Mouse (Mus musculus): ENCODE results near the gene Kif6. TPM values are rescaled to one million over a fixed set of nuclear protein-coding genes. Genes with fewer than 3 reads are reported as not detected.

Kif6 gene
- polyA plus RNA-seq, 1 experiment from 2014 or later: 3.1 TPM

GRCm38 (mm10) chr17:49672421-49672820, 57.5 kb downstream of the Kif6 start:
- Histone ChIP-seq H3K36me3 (ENCODE audit: control insufficient read depth, insufficient read depth, low read length) (no peaks in the 10 kb centered on the region), H3K9ac (ENCODE audit: low read length) (no peak overlapping the region), H3K4me1 (replicated peaks; ENCODE audit: control insufficient read depth, insufficient read depth, low read length) (no peaks in the 10 kb centered on the region), H3K9me3 (ENCODE audit: control insufficient read depth, low read length) (no peaks in the 10 kb centered on the region), H3K4me3 (ENCODE audit: low read depth, low read length) (no peak overlapping the region), H3K4me2 (ENCODE audit: low read depth, low read length, severe bottlenecking) (no peak overlapping the region), H3K27me3 (ENCODE audit: control insufficient read depth, insufficient read depth, low read length) (no peaks in the 10 kb centered on the region), H3K27ac (ENCODE audit: low read depth, low read length) (no peak overlapping the region)
- DNase-seq (ENCODE audit: low spot score): no peak
- 91% methylated on average over 5 of the region's 5 CpGs for WGBS
- ATAC-seq (replicated peaks; ENCODE audit: low FRiP score): no peak

- Histone ChIP-seq H3K9ac (ENCODE audit: low read length) (no peak overlapping the region), H3K9me3 (ENCODE audit: control insufficient read depth, low read length) (no peaks in the 10 kb centered on the region), H3K4me1 (replicated peaks; ENCODE audit: control insufficient read depth, insufficient read depth, low read length) (no peaks in the 10 kb centered on the region), H3K4me2 (ENCODE audit: low read depth, low read length, severe bottlenecking) (no peak overlapping the region), H3K36me3 (ENCODE audit: control insufficient read depth, insufficient read depth, low read length) (no peaks in the 10 kb centered on the region), H3K27ac (ENCODE audit: low read depth, low read length) (no peak overlapping the region), H3K27me3 (ENCODE audit: control insufficient read depth, insufficient read depth, low read length) (no peaks in the 10 kb centered on the region), H3K4me3 (ENCODE audit: low read depth, low read length) (no peak overlapping the region)
- 87% methylated on average over 4 of the region's 4 CpGs for WGBS
- no peak for ATAC-seq (replicated peaks; ENCODE audit: low FRiP score)
- DNase-seq (ENCODE audit: low spot score): no peak
Measured at GRCm38 (mm10) chr17:49675629-49676028, 60.7 kb downstream of the Kif6 start.

- no peak overlapping the region for H3K27ac ChIP-seq (ENCODE audit: low read depth, low read length)
- H3K9me3 ChIP-seq (ENCODE audit: control insufficient read depth, low read length): no peaks in the 10 kb centered on the region
- no peaks in the 10 kb centered on the region for H3K27me3 ChIP-seq (ENCODE audit: control insufficient read depth, insufficient read depth, low read length)
- DNase-seq (ENCODE audit: low spot score): no peak
- ATAC-seq (replicated peaks; ENCODE audit: low FRiP score): no peak
- H3K4me3 ChIP-seq (ENCODE audit: low read depth, low read length): no peak overlapping the region
- no peaks in the 10 kb centered on the region for H3K36me3 ChIP-seq (ENCODE audit: control insufficient read depth, insufficient read depth, low read length)
- no peak overlapping the region for H3K4me2 ChIP-seq (ENCODE audit: low read depth, low read length, severe bottlenecking)
- 40% methylated on average over 8 of the region's 8 CpGs for WGBS
- no peaks in the 10 kb centered on the region for H3K4me1 ChIP-seq (replicated peaks; ENCODE audit: control insufficient read depth, insufficient read depth, low read length)
- no peak overlapping the region for H3K9ac ChIP-seq (ENCODE audit: low read length)
Measured at GRCm38 (mm10) chr17:49681410-49681809, 66.5 kb downstream of the Kif6 start.

GRCm38 (mm10) chr17:49684146-49684545, 69.2 kb downstream of the Kif6 start:
- Histone ChIP-seq H3K4me2 (ENCODE audit: low read depth, low read length, severe bottlenecking) (no peak overlapping the region), H3K4me3 (ENCODE audit: low read depth, low read length) (no peak overlapping the region), H3K4me1 (replicated peaks; ENCODE audit: control insufficient read depth, insufficient read depth, low read length) (no peaks in the 10 kb centered on the region), H3K27ac (ENCODE audit: low read depth, low read length) (no peak overlapping the region), H3K9ac (ENCODE audit: low read length) (no peak overlapping the region), H3K27me3 (ENCODE audit: control insufficient read depth, insufficient read depth, low read length) (no peaks in the 10 kb centered on the region), H3K36me3 (ENCODE audit: control insufficient read depth, insufficient read depth, low read length) (no peaks in the 10 kb centered on the region), H3K9me3 (ENCODE audit: control insufficient read depth, low read length) (no peaks in the 10 kb centered on the region)
- 20% methylated on average over 2 of the region's 2 CpGs for WGBS
- ATAC-seq (replicated peaks; ENCODE audit: low FRiP score) (no peak), DNase-seq (ENCODE audit: low spot score) (no peak)

GRCm38 (mm10) chr17:49690607-49691454, 75.9 kb downstream of the Kif6 start:
- no peak for ATAC-seq (replicated peaks; ENCODE audit: low FRiP score)

GRCm38 (mm10) chr17:49691455-49691805, 76.5 kb downstream of the Kif6 start:
- no peaks in the 10 kb centered on the region for H3K9me3 ChIP-seq (ENCODE audit: control insufficient read depth, low read length)
- DNase-seq (ENCODE audit: low spot score): no peak
- H3K4me2 ChIP-seq (ENCODE audit: low read depth, low read length, severe bottlenecking): no peak overlapping the region
- no peaks in the 10 kb centered on the region for H3K27me3 ChIP-seq (ENCODE audit: control insufficient read depth, insufficient read depth, low read length)
- no peak for ATAC-seq (replicated peaks; ENCODE audit: low FRiP score)
- no peak overlapping the region for H3K4me3 ChIP-seq (ENCODE audit: low read depth, low read length)
- H3K36me3 ChIP-seq (ENCODE audit: control insufficient read depth, insufficient read depth, low read length): no peaks in the 10 kb centered on the region
- WGBS: 81% methylated on average over 9 of the region's 9 CpGs
- no peak overlapping the region for H3K27ac ChIP-seq (ENCODE audit: low read depth, low read length)
- H3K4me1 ChIP-seq (replicated peaks; ENCODE audit: control insufficient read depth, insufficient read depth, low read length): no peaks in the 10 kb centered on the region
- no peak overlapping the region for H3K9ac ChIP-seq (ENCODE audit: low read length)

More at GRCm38 (mm10) chr17:49690607-49691454, 75.9 kb downstream of the Kif6 start:
- Histone ChIP-seq H3K36me3 (ENCODE audit: control insufficient read depth, insufficient read depth, low read length) (no peaks in the 10 kb centered on the region), H3K27me3 (ENCODE audit: control insufficient read depth, insufficient read depth, low read length) (no peaks in the 10 kb centered on the region), H3K27ac (ENCODE audit: low read depth, low read length) (no peak overlapping the region), H3K9me3 (ENCODE audit: control insufficient read depth, low read length) (no peaks in the 10 kb centered on the region), H3K4me1 (replicated peaks; ENCODE audit: control insufficient read depth, insufficient read depth, low read length) (no peaks in the 10 kb centered on the region), H3K9ac (ENCODE audit: low read length) (no peak overlapping the region), H3K4me2 (ENCODE audit: low read depth, low read length, severe bottlenecking) (no peak overlapping the region), H3K4me3 (ENCODE audit: low read depth, low read length) (no peak overlapping the region)
- no peak for DNase-seq (ENCODE audit: low spot score)
- 74% methylated on average over 10 of the region's 10 CpGs for WGBS

- ATAC-seq (replicated peaks; ENCODE audit: low FRiP score) (no peak), DNase-seq (ENCODE audit: low spot score) (no peak)
- Histone ChIP-seq H3K4me2 (ENCODE audit: low read depth, low read length, severe bottlenecking) (no peak overlapping the region), H3K27me3 (ENCODE audit: control insufficient read depth, insufficient read depth, low read length) (no peaks in the 10 kb centered on the region), H3K36me3 (ENCODE audit: control insufficient read depth, insufficient read depth, low read length) (no peaks in the 10 kb centered on the region), H3K9ac (ENCODE audit: low read length) (no peak overlapping the region), H3K4me3 (ENCODE audit: low read depth, low read length) (no peak overlapping the region), H3K9me3 (ENCODE audit: control insufficient read depth, low read length) (no peaks in the 10 kb centered on the region), H3K4me1 (replicated peaks; ENCODE audit: control insufficient read depth, insufficient read depth, low read length) (no peaks in the 10 kb centered on the region), H3K27ac (ENCODE audit: low read depth, low read length) (no peak overlapping the region)
- WGBS: 74% methylated on average over 5 of the region's 5 CpGs
Measured at GRCm38 (mm10) chr17:49693206-49693605, 78.3 kb downstream of the Kif6 start.

GRCm38 (mm10) chr17:49697220-49697619, 82.3 kb downstream of the Kif6 start:
- 88% methylated on average over 5 of the region's 5 CpGs for WGBS
- no peak overlapping the region for H3K4me3 ChIP-seq (ENCODE audit: low read depth, low read length)
- H3K27ac ChIP-seq (ENCODE audit: low read depth, low read length): no peak overlapping the region

More at GRCm38 (mm10) chr17:49697220-49697619, 82.3 kb downstream of the Kif6 start:
- H3K9me3 ChIP-seq (ENCODE audit: control insufficient read depth, low read length): no peaks in the 10 kb centered on the region
- H3K4me1 ChIP-seq (replicated peaks; ENCODE audit: control insufficient read depth, insufficient read depth, low read length): no peaks in the 10 kb centered on the region
- no peak overlapping the region for H3K9ac ChIP-seq (ENCODE audit: low read length)
- H3K36me3 ChIP-seq (ENCODE audit: control insufficient read depth, insufficient read depth, low read length): no peaks in the 10 kb centered on the region
- no peak overlapping the region for H3K4me2 ChIP-seq (ENCODE audit: low read depth, low read length, severe bottlenecking)
- no peaks in the 10 kb centered on the region for H3K27me3 ChIP-seq (ENCODE audit: control insufficient read depth, insufficient read depth, low read length)
- ATAC-seq (replicated peaks; ENCODE audit: low FRiP score) (no peak), DNase-seq (ENCODE audit: low spot score) (no peak)

All from forebrain, embryonic 11.5 days (tissue).